Mouse (Mus musculus) cortical plate, adult 2 months (tissue): ENCODE data around the gene Gli3.

Experiments used
- CTCF ChIP-seq: fragments of 200-500 bp; IDR thresholded peaks from 2 replicates; pipeline ENCODE4 v1.5.1; 2011; ENCODE audit warnings: mild to moderate bottlenecking, control low read depth, low read length; ENCODE audit not compliant: insufficient read depth; ENCODE audit errors: extremely low read depth
- POLR2A ChIP-seq: fragments of 200-500 bp; IDR thresholded peaks from 2 replicates; pipeline ENCODE4 v1.6.1; 2011; ENCODE audit warnings: mild to moderate bottlenecking, low read length, control low read depth; ENCODE audit not compliant: insufficient read depth; ENCODE audit errors: extremely low read depth

- no peak for TF ChIP-seq POLR2A
- TF ChIP-seq CTCF: no peak
Observed at GRCm38 (mm10) chr13:15681530-15681929, 218.5 kb downstream of the Gli3 start.
